Mouse (Mus musculus) intestine, embryonic 14.5 days (tissue): ENCODE data around the gene Bbx. TPM values are rescaled to one million over a fixed set of nuclear protein-coding genes. Genes with fewer than 3 reads are reported as not detected.

Experiments
- ATAC-seq: fragments of 200-750 bp; cut with Nextera tagmentation; replicated peaks from 2 replicates; pipeline ENCODE4 v1.8.0; 2017; ENCODE audit warnings: low read depth, moderate number of reproducible peaks, moderate TSS enrichment, moderate library complexity; ENCODE audit not compliant: low FRiP score, low TSS enrichment
- DNase-seq: peaks from one replicate; pipeline ENCODE4 v3.0.0-alpha.2; 2018; ENCODE audit warnings: low spot score
- H3K27ac ChIP-seq: fragments of 300-500 bp; sonication (generic); 2 replicates; pipeline ENCODE4 v1.5.1; 2014; ENCODE audit warnings: low read depth, mild to moderate bottlenecking, control low read depth
- H3K27me3 ChIP-seq: fragments of 300-500 bp; sonication (generic); replicated peaks from 2 replicates; pipeline ENCODE4 v1.6.1; 2014; ENCODE audit warnings: low read length, control low read depth; ENCODE audit not compliant: control insufficient read depth, insufficient read depth
- H3K36me3 ChIP-seq: fragments of 300-500 bp; sonication (generic); 2 replicates; pipeline ENCODE4 v1.6.1; 2014; ENCODE audit warnings: low read length, control low read depth; ENCODE audit not compliant: control insufficient read depth, insufficient read depth
- H3K4me1 ChIP-seq: fragments of 300-500 bp; sonication (generic); replicated peaks from 2 replicates; pipeline ENCODE4 v1.6.1; 2014; ENCODE audit warnings: low read length, control low read depth, mixed read lengths; ENCODE audit not compliant: control insufficient read depth, insufficient read depth
- H3K4me2 ChIP-seq: fragments of 300-500 bp; sonication (generic); 2 replicates; pipeline ENCODE4 v1.6.1; 2014; ENCODE audit warnings: low read length
- H3K4me3 ChIP-seq: fragments of 300-500 bp; sonication (generic); 2 replicates; pipeline ENCODE4 v1.5.1; 2014; ENCODE audit warnings: low read depth, low read length, control low read depth, mixed read lengths
- H3K9ac ChIP-seq: fragments of 300-500 bp; sonication (generic); 2 replicates; pipeline ENCODE4 v1.6.1; 2014; ENCODE audit warnings: mild to moderate bottlenecking, low read length
- H3K9me3 ChIP-seq: fragments of 300-500 bp; sonication (generic); 2 replicates; pipeline ENCODE4 v1.6.1; 2016; ENCODE audit warnings: low read length, control low read depth; ENCODE audit not compliant: control insufficient read depth
- WGBS: fragments of 180-500 bp; shearing (Covaris S2); extraction: QIAGEN DNeasy Blood & Tissue Kit; methylation state at CpG from one replicate; pipeline ENCODE4 v1.1.7; 2014; 5-methylcytosine and 5-hydroxymethylcytosine counted together
- polyA plus RNA-seq: library from polyadenylated mRNA; unstranded; fragments of >200 nt; fragmentation: Nextera tagmentation; extraction: Ambion mirVana; gene quantifications from 2 replicates; pipeline ENCODE4 v1.2.1, GENCODE M21; 2014

The Bbx gene
- polyA plus RNA-seq, 1 experiment from 2014 or later, result 34.0 TPM

DNA sequence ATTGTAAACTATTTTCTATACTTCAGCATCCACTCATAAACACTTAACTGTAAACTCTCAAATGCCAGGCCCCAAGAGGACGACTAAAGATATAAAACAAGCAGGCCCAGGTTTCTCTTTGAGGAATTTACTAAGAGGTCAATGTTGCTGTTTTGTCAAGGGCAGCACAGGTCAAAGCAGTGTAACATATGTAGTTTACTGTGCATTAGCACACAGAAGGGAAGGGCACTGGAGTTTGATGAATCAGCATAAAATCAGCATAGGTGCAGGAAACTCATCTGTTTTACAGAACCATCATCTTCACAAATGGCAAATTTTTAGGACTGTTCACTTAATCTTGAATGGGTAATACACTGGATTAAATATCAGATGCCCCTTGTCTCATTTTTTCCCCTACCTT is 205.9 kb downstream of the Bbx start:
- H3K27me3 ChIP-seq, result no peaks in the 10 kb centered on the region
- no peak overlapping the region for H3K9ac ChIP-seq
- ATAC-seq, result no peak
- H3K9me3 ChIP-seq, result no peaks in the 10 kb centered on the region
- WGBS, result 43% methylated on average over 1 of the region's 1 CpGs
- peaks cover 9% of the 10 kb centered on the region for H3K36me3 ChIP-seq
- no peak overlapping the region for H3K27ac ChIP-seq
- H3K4me3 ChIP-seq, result no peak overlapping the region
- DNase-seq, result no peak
- H3K4me1 ChIP-seq, result no peaks in the 10 kb centered on the region
- H3K4me2 ChIP-seq, result no peak overlapping the region

DNA sequence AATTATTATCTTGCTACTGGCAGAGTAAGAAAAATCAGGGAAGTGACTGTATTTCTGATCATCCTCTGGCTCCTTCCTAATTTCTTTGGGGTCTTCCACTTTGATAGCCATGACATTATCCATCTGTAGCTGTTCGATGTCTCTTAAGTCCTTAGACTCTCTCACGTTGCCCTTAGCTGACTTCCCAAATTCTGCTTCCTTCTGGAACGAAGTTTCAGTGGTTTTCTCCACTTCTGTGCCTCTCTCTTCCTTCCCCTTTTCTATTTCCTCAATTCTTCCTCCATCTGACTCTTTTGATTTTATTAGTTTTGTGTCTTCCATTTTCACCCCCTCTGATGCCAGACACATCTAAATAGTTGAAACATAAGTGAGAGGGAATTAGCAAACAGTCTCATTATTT is 207.2 kb downstream of the Bbx start:
- no peak for ATAC-seq

DNA sequence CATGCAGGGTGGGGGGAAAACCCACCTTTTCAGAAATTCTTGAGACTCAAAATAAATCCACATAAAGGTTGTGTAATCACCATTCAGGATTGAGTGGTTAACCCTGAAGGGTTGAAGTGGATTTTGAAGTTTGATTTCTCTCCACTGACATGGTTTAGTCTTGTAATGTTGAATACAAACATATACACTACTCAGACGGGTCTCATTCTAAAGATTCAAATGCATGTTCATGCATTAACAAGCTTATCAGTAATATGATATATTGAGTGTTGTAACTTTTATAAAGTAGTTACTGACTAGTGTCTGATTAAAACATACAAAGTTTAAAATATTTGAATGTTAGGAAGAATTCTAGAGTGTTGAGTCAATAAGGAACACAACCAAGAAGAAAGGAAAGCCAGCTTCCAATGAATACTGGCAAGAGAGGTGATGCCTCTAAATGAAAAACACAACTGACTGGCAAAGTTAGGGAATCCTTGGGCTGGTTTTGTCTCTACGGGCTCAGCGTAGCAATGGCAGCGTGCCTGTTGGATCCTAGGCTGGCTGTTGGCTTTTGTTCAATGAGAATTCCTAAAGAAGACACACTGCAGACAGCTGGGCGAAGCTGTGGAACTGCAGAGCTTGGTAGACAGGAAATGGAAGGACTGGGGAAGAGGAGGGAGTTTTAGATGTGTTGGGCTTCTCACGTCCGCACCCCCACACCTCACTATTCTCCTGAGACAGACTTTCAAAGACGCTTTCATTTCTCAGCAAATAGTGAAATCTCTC is 211.3 kb downstream of the Bbx start:
- Histone ChIP-seq H3K27ac (no peak overlapping the region), H3K4me1 (no peaks in the 10 kb centered on the region), H3K4me3 (no peak overlapping the region), H3K9ac (no peak overlapping the region), H3K27me3 (no peaks in the 10 kb centered on the region), H3K36me3 (peaks cover 12% of the 10 kb centered on the region), H3K9me3 (no peaks in the 10 kb centered on the region), H3K4me2 (no peak overlapping the region)
- DNase-seq (no peak), ATAC-seq (no peak)
- WGBS, result 77% methylated on average over 8 of the region's 8 CpGs

More for the DNA sequence above, 207.2 kb downstream of the Bbx start:
- no peak overlapping the region for H3K4me3 ChIP-seq
- DNase-seq, result no peak
- no peak overlapping the region for H3K4me2 ChIP-seq
- H3K36me3 ChIP-seq, result peaks cover 12% of the 10 kb centered on the region
- no peak overlapping the region for H3K27ac ChIP-seq
- H3K27me3 ChIP-seq, result no peaks in the 10 kb centered on the region
- no peak overlapping the region for H3K9ac ChIP-seq
- 83% methylated on average over 3 of the region's 3 CpGs for WGBS
- H3K4me1 ChIP-seq, result no peaks in the 10 kb centered on the region
- no peaks in the 10 kb centered on the region for H3K9me3 ChIP-seq

DNA sequence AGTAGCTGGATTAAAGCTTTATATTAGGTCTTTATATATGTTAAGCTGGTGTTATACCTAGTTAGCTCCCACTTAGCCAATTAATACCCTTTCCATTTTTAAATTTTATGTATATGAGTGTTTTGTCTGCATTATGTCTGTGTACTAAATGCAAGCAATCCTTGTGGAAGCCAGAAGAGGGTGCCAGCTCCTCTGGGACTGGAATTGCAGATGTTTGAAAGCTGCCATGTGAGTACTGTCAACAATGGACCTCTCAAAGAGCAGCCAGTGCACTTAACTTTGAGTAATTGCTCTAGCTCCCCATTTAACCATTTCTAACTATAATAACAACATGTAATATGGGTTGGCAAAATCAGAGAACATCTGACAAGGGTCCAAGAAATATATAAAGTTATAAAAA is 215.1 kb downstream of the Bbx start:
- ATAC-seq (no peak), DNase-seq (no peak)
- H3K9me3 ChIP-seq, result no peaks in the 10 kb centered on the region
- no peaks in the 10 kb centered on the region for H3K4me1 ChIP-seq
- H3K4me2 ChIP-seq, result no peak overlapping the region
- no peak overlapping the region for H3K27ac ChIP-seq
- no peak overlapping the region for H3K4me3 ChIP-seq
- H3K27me3 ChIP-seq, result no peaks in the 10 kb centered on the region
- H3K36me3 ChIP-seq, result peaks cover 4% of the 10 kb centered on the region; the same call in 1 of the 2 replicates
- H3K9ac ChIP-seq, result no peak overlapping the region

DNA sequence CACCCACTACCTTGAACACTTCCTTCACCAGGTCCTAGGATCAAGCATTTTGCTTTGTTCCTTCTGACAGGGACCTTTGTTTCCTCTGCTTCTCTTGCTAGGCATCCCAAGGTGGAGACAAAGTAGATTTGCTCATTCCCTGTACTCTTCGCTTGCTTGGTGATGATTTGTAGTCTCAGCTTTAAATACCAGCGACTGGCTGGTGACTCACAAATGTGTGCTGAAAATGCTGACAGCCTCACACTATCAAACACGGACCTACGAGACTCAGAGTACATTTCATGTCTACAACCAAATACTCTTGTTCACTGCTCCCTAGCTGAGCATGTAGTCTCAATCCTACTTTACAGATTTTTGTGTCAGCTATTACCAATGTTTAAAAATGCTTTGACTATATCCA is 220.5 kb downstream of the Bbx start:
- DNase-seq, result no peak
- no peak overlapping the region for H3K4me3 ChIP-seq

DNA sequence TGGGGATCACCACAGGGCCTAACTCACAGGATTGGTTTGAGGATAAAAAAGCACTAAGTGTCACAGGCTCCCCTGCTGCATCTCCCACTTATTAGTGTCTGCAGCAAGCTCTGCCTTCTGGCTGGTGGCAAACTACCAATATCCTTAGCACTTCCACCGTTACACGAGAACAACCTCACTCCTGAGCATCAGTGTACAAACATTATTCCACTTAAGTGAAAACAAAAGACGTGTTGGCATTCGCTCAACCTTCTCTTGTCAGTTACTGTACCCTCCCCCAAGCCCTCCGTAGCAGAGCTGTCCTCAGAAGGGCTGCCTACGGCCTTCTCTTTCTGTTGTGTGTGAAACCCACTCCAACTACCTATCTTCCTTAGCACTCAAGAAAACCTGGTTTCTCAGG is 221.0 kb downstream of the Bbx start:
- ATAC-seq, result no peak
- peaks cover 11% of the 10 kb centered on the region; the same call in 1 of the 2 replicates for H3K36me3 ChIP-seq
- no peaks in the 10 kb centered on the region for H3K4me1 ChIP-seq
- H3K9ac ChIP-seq, result no peak overlapping the region
- H3K9me3 ChIP-seq, result no peaks in the 10 kb centered on the region
- H3K4me2 ChIP-seq, result no peak overlapping the region
- no peak overlapping the region for H3K27ac ChIP-seq
- no peak for DNase-seq
- H3K27me3 ChIP-seq, result no peaks in the 10 kb centered on the region
- WGBS, result 91% methylated on average over 6 of the region's 6 CpGs
- H3K4me3 ChIP-seq, result no peak overlapping the region

More for the DNA sequence above, 220.5 kb downstream of the Bbx start:
- Histone ChIP-seq H3K4me1 (no peaks in the 10 kb centered on the region), H3K4me2 (no peak overlapping the region), H3K36me3 (peaks cover 11% of the 10 kb centered on the region; the same call in 1 of the 2 replicates), H3K27ac (no peak overlapping the region), H3K9ac (no peak overlapping the region), H3K27me3 (no peaks in the 10 kb centered on the region), H3K9me3 (no peaks in the 10 kb centered on the region)
- ATAC-seq, result no peak
- 85% methylated on average over 4 of the region's 4 CpGs for WGBS

DNA sequence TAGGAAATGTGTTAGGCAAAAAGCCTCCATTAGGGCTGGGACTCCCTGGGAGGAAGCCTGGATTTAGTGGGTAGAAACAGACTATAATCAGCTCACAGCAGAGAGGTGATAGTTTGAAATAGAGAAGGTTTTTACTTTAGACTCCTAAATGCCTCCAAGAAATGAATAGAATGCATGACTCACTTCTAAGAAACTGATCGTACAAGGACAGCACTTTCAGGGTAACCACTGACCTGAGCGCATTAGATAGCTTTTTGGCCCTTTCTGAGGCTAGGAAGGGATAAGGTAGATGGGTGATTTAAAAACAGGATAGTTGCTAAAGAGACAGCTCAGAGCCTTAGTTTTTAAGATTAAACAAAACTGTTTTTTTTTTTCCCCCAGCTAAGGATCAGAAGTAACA is 221.4 kb downstream of the Bbx start:
- 91% methylated on average over 2 of the region's 2 CpGs for WGBS
- Histone ChIP-seq H3K27ac (no peak overlapping the region), H3K36me3 (peaks cover 11% of the 10 kb centered on the region; the same call in 1 of the 2 replicates), H3K4me2 (no peak overlapping the region), H3K4me3 (no peak overlapping the region), H3K4me1 (no peaks in the 10 kb centered on the region), H3K27me3 (no peaks in the 10 kb centered on the region), H3K9ac (no peak overlapping the region), H3K9me3 (no peaks in the 10 kb centered on the region)
- ATAC-seq, result no peak
- no peak for DNase-seq

DNA sequence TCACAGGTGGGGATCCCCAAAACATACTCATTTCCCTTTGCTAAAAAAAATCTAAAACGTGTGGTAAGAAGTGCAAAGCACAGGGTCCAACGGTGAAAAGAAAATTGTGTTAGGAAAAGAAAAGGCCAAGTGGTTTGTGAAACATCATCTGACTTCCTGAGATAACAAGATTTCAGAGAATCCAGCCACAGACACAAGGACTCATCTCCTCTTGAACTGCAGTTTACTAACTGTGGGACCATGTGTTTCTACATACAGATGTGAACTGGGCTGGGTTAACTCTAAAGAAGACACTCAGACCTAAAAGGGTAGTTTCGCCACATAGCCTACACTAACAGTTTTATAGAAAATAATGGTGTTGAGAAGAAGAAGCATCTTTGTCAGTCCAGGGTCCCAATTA is 227.2 kb downstream of the Bbx start:
- Histone ChIP-seq H3K36me3 (peaks cover 17% of the 10 kb centered on the region), H3K27me3 (no peaks in the 10 kb centered on the region), H3K9me3 (no peaks in the 10 kb centered on the region), H3K4me2 (no peak overlapping the region), H3K9ac (no peak overlapping the region), H3K27ac (no peak overlapping the region), H3K4me3 (no peak overlapping the region), H3K4me1 (no peaks in the 10 kb centered on the region)
- DNase-seq (no peak), ATAC-seq (no peak)
- WGBS, result 83% methylated on average over 3 of the region's 3 CpGs

DNA sequence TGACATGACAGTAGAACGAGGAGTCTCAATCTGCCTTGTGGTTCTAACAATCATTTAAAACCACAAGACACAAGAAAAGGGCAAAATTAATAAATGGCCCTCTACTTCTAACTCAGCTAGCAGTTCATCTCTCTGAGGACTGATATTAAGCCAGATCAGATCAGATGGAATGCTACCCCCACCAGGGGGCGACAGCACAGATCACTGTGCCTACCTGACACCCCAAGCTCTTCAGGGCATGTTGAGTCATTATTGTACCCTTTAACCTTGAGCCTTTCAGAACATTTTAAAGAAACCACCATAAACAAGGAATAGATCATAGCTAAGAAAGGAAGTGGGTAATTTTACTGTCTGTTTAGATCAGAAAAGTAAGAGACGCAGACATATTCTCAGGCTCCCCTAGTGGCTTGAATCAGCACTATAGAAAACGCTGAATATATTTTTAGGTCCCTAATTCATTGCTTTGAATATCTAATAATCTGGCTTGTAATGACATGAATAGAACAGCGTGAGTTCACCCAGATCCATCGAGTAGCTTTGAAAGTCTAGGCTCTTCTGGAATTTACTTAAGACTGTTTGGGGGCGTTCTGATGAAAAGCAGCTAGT is 230.5 kb downstream of the Bbx start:
- Histone ChIP-seq H3K9ac (no peak overlapping the region), H3K9me3 (no peaks in the 10 kb centered on the region), H3K4me1 (no peaks in the 10 kb centered on the region), H3K27ac (no peak overlapping the region), H3K4me2 (no peak overlapping the region), H3K36me3 (peaks cover 34% of the 10 kb centered on the region), H3K27me3 (no peaks in the 10 kb centered on the region), H3K4me3 (no peak overlapping the region)
- 85% methylated on average over 7 of the region's 7 CpGs for WGBS
- DNase-seq, result no peak
- no peak for ATAC-seq
